Mouse (Mus musculus): ENCODE data around the gene Ergic1.

Gene Ergic1

GRCm38 (mm10) chr17:26660192-26660912 lies 99.1 kb downstream of the Ergic1 start:
- peak; percentile 83 to 85 for DNase-seq (ENCODE audit: low spot score in 2 of 2)

DNA sequence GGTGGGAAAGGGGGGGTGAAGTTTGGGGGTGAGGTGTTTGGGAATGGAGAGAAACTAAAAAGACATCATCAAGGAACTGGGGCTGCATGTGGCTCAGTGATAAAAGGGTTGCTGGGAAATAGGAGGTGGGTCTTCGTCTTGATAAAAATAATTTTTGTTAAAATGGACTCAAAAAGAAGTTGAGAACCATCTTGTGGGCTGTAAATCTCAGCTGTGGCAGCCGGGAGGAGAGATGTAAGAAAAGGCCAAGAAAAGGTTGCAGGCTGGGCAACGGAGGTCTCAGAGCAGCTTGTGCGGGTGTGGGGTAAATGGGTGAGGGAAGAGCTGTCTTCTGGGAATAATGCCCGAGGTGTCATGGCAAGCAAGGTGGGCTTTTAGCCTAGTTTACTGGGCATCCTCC lies 100.9 kb downstream of the Ergic1 start:
- DNase-seq (ENCODE audit: low spot score in 2 of 2) = no peak

- DNase-seq (ENCODE audit: low spot score in 2 of 2) = peak; percentile 91 to 93
These were observed 101.8 kb downstream of the Ergic1 start, which contains the start of gene Atp6v0e for GRCm38 (mm10) chr17:26662978-26663683. TSS of gene Atp6v0e (plus strand) at chr17:26663231.

- DNase-seq (ENCODE audit: low spot score in 2 of 2) = no peak
These were observed 104.3 kb downstream of the Ergic1 start for GRCm38 (mm10) chr17:26665600-26665999.

DNA sequence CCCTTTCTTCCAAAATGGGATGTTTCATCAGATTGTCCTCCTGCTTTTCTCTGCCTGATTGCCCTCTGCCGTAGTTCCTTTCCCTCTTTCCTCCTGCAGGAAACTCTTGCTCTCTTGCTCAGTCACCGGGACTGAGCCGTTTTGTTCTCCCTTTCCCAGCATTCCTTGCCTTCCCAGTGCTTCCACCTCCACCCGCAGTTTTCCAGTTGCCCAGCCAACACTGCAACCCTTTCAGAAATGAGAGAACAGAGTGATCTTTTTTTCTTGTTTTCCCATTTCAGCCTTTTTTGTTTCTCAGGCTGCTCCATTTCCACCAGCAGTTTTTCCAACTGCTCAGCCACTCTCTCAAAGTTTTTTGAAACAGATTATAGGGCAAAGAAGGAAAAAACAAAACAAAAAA lies 110.0 kb downstream of the Ergic1 start:
- DNase-seq (ENCODE audit: low spot score in 2 of 2) = no peak

DNA sequence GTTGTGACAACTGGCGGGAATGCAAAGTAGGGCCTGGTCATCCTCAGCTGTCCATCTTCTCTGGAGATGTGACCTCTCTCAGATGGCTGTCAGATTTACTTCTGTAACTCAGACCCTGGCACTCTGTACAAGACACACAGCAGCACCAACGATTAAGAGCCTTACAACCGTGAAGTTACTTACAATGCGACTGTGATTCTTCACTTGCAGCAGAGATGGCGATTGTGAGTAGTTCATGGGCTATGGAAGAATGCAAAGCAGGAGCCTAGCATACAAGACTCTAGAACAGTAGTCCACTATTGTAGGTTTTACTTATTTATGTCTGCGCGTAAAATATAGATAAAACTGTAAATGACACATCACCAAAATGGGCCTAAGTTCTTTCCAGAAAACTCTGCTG lies 114.6 kb downstream of the Ergic1 start:
- no peak for DNase-seq (ENCODE audit: low spot score in 2 of 2)

DNA sequence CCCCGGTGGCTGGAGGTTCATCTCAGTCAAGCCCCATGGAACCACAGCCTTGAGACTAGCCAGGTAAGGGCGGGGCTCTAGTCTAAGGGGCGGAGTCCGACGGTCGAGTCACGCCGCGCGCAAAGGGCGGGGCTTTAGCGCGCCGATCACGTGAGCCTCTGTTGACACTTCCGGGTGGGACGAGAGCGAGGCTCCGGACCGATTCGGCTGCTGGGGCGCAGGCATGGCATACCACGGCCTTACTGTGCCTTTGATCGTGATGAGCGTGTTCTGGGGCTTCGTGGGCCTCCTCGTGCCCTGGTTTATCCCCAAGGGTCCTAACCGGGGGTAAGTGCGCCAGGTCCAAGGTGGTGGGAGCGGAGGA lies 114.9 kb downstream of the Ergic1 start:
- DNase-seq (ENCODE audit: low spot score in 2 of 2) = peak; percentile 88

GRCm38 (mm10) chr17:26676616-26677376 lies 115.5 kb downstream of the Ergic1 start:
- DNase-seq (ENCODE audit: low spot score in 2 of 2) = peak in 1 of 2 experiments; percentile 67

DNA sequence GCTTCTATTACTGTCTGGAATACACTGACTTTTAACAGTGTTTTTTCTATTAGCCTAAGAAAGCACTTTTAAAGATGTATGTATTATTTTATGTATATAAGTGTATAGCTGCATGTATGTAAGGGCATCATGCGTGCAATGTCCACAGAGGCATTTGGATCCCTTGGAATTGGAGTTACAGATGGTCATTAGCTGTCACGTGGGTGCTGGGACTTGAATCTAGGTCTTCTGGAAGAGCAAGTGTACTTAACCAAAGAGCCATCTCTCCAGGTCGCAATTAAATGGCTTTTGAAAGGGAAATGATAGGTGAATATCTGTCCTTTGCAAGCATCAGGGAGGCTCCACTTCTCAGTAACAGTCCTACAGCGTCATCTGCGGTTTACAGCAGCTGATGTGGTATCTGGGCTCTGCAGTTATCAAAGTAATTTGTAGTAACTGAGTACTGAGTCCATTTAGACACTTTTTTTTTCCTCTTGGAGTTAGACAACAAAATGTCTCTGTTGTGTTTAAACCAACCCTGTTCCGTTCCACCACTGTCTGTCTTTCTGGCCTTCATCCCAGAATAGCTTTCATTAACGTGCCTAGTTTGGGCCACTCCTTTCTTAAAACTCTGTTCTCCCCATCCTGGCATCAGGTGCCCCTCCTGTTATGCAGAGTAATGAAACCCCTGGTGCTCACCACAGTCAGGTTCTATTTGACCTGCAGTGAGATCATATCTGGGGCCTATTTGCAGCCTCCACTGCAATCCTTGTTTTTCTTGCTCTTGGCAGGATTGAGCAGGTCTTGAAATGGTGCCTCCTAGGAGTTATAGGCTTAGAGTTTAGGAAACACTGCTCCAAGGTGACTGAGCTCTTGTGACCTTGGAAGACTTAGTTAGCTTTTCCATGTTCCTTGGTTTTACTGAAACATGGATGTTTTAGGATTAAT lies 116.7 kb downstream of the Ergic1 start:
- DNase-seq (ENCODE audit: low spot score in 2 of 2) = no peak

- no peak for DNase-seq (ENCODE audit: low spot score in 2 of 2)
These were observed 120.0 kb downstream of the Ergic1 start for GRCm38 (mm10) chr17:26681276-26681675.

DNA sequence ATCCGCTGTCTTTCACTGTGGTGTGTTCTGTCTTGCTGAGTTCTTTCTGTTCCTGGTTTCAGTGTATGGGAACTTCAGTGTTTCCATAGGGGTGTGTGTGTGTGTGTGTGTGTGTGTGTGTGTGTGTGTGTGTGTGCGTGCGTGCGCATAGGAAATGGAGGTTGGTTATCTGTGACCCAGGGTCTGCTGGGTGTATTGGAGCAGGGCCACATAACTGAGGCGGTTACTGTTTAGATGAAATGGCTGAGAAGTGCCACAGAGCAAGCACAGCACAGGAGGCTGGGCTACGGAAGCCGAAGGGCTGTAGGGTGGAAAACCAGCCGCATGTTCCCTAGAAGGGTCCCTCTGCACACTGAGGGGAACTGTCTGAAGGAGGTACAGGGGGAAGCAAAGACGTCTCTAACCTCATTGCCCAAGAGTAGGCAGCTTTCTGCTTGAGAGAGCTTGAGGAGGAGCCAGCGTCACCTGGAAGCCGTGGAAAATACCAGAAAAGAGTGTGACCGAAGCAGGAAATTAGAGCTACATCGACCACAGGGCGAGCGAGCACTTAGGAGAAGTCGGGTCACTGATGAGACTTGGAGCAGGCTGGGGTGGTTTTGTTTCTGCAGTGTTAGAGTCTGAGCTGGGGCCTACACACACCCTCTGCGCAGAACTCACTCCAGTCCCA lies 125.2 kb downstream of the Ergic1 start:
- DNase-seq (ENCODE audit: low spot score in 2 of 2) = no peak

DNA sequence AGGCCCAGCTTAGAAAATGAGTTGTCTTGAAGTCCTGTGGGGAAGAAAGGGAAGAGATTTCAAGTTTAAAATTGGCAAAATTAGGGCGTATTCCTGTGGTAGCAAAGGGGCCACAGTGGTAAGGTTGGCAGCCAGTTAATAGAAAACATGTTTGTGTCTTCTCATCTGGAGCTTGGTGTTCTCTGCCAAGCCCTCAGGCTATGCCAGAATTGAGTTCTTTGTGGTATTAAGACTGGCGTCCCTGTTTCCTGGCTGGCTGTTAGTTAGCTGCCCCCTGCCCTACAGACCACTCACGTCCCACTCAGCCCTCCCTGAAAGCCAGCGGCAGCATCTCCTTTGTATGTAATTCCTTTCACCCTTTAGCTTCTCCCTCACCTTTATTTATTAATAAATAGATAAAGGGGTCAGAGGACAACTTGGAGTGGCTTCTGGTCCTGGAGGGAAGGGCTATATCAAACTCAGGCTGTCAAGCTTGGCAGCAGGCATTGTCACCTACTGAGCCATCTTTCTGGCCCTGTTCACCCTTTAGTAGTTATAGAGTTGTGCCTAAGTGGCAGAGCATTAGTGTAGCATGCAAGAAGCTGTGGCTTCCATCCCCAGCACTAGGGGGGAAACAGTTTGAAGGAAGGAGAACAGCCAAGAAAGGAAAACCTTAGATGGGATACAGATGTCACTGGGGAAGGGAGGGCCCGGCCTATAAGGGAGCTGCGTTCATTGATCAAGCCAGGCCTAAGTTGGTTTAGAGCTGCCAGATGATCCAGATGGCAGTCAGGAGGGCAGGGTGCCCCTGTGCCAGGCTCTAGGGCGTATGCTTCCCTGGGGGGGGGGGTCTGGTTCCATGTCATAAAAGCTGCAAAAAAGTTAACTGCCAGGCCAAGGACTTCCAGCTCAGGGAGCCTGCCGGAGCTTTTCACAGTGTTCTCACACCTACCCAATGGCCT lies 127.8 kb downstream of the Ergic1 start:
- no peak for DNase-seq (ENCODE audit: low spot score in 2 of 2)

DNA sequence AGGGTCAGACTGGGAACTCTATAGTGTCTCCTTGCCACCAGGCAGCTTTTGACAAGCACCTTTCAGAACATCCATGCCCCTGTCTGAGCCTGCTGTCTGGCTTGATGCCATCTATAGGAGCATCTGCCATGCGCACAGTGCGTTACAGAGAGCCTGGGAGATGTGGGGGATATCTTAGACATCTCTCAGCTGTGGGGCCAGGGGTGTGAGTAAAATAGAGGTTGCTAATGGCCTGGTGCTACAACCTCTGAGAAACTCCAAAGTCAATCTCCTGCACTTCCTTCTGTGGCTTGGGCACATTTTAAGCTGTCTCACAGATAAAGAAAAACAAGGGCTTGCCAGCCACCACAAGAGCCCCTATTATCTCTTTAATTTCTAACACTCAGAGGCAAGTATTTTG lies 128.5 kb downstream of the Ergic1 start:
- DNase-seq (ENCODE audit: low spot score in 2 of 2) = no peak

GRCm38 (mm10) chr17:26690236-26690635 lies 128.9 kb downstream of the Ergic1 start:
- DNase-seq (ENCODE audit: low spot score in 2 of 2) = no peak

DNA sequence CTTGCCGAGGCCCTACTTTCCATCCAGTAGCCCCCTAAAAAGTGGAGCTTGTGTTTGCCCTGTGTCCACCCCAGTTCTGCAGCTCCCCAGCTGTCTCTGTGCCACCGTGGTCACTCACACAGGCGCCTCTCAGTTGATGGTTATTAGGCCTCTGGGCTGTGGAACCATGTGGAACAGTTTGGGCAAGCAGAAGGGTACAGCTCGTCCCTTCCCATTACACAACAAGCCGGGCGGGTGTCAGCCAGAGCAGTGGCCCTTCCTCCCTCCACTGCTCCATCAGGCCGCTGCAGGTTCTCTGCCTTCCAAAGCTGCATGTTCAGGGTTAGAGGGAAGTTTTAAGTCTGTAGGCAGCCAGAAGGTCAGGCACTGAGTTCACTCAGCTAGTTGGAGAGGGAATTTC lies 129.8 kb downstream of the Ergic1 start:
- DNase-seq (ENCODE audit: low spot score in 2 of 2) = peak in 1 of 2 experiments; percentile 45

- no peak for DNase-seq (ENCODE audit: low spot score in 2 of 2)
These were observed 132.1 kb downstream of the Ergic1 start for GRCm38 (mm10) chr17:26693424-26693823.

- no peak for DNase-seq (ENCODE audit: low spot score in 2 of 2)
These were observed 132.9 kb downstream of the Ergic1 start for GRCm38 (mm10) chr17:26694171-26694570.

GRCm38 (mm10) chr17:26695193-26695592 lies 133.9 kb downstream of the Ergic1 start:
- DNase-seq (ENCODE audit: low spot score in 2 of 2) = no peak

- no peak for DNase-seq (ENCODE audit: low spot score in 2 of 2)
These were observed 137.6 kb downstream of the Ergic1 start for GRCm38 (mm10) chr17:26698846-26699245.

All from right cerebral cortex, postnatal 36 days (tissue).